Mouse (Mus musculus) Muller cell, postnatal 12 days (primary cell): Measurements from ENCODE around the gene Prr12.

Source experiments
- DNase-seq: peaks from one replicate; pipeline ENCODE4 v3.0.0-alpha.2; 2015; ENCODE audit errors: inconsistent ontology term

Prr12 gene

GRCm38 (mm10) chr7:45077829-45078228, 25.1 kb upstream of the Prr12 start:
- DNase-seq, result no peak

- DNase-seq, result no peak
These were observed 24.6 kb upstream of the Prr12 start for GRCm38 (mm10) chr7:45077322-45077721.

- DNase-seq, result no peak
These were observed 23.8 kb upstream of the Prr12 start for GRCm38 (mm10) chr7:45076501-45076900.

- peak; percentile 84 for DNase-seq
These were observed 22.7 kb upstream of the Prr12 start for GRCm38 (mm10) chr7:45075405-45075804.

- DNase-seq, result no peak
These were observed 21.3 kb upstream of the Prr12 start for GRCm38 (mm10) chr7:45073949-45074348.

- no peak for DNase-seq
These were observed 20.6 kb upstream of the Prr12 start for GRCm38 (mm10) chr7:45073171-45073707.

- no peak for DNase-seq
These were observed 19.5 kb upstream of the Prr12 start for GRCm38 (mm10) chr7:45072230-45072629.

- DNase-seq, result no peak
These were observed 17.0 kb upstream of the Prr12 start for GRCm38 (mm10) chr7:45069671-45070070.

- peak; percentile 44 for DNase-seq
These were observed 15.3 kb upstream of the Prr12 start for GRCm38 (mm10) chr7:45068000-45068318.

GRCm38 (mm10) chr7:45067190-45067999, 14.7 kb upstream of the Prr12 start:
- DNase-seq, result no peak

- peak; percentile 93 for DNase-seq
These were observed 9.7 kb upstream of the Prr12 start, which contains the start of the genes Nosip and Prrg2 for GRCm38 (mm10) chr7:45062239-45062835. TSS of gene Nosip (plus strand) at chr7:45062429. TSS of gene Prrg2 (minus strand) at chr7:45062677.

- DNase-seq, result no peak
These were observed 8.9 kb upstream of the Prr12 start for GRCm38 (mm10) chr7:45061532-45062075.

- DNase-seq, result no peak
These were observed 8.0 kb upstream of the Prr12 start for GRCm38 (mm10) chr7:45060632-45061122.

- no peak for DNase-seq
These were observed 6.2 kb upstream of the Prr12 start for GRCm38 (mm10) chr7:45058607-45059571.

GRCm38 (mm10) chr7:45056972-45057348, 4.3 kb upstream of the Prr12 start:
- DNase-seq, result no peak

GRCm38 (mm10) chr7:45056329-45056971, 3.8 kb upstream of the Prr12 start:
- no peak for DNase-seq

- peak; percentile 99 for DNase-seq
These were observed 1.3 kb upstream of the Prr12 start for GRCm38 (mm10) chr7:45053931-45054510.

GRCm38 (mm10) chr7:45053117-45053930, 643 bp upstream of the Prr12 start:
- peak; percentile 93 for DNase-seq

GRCm38 (mm10) chr7:45052181-45052861, 360 bp downstream of the Prr12 start:
- DNase-seq, result no peak
